Mouse (Mus musculus) heart, postnatal 10 days (tissue): ENCODE data around the gene Rad1. TPM values are rescaled to one million over a fixed set of nuclear protein-coding genes. Genes with fewer than 3 reads are reported as not detected.
"Not testable (repeated sequence)": the region's sequence is repeated elsewhere in the genome, so short reads cannot be mapped to it uniquely, and the experiment has no call there.

ENCODE experiments used
- DNase-seq, 2 experiments: peaks; one replicate each; pipeline ENCODE4 v3.0.0; 2021
- intact Hi-C: fragments of 180-260 bp; cut with DNase I; formaldehyde crosslinking; loops from one replicate; pipeline ENCODE4 v1.15.1; 2025
- total RNA-seq, 2 experiments: library from RNA; stranded (reverse); gene quantifications; 2 replicates each; pipeline ENCODE4 v1.2.3; 2021

Rad1 gene
- total RNA-seq, 2 experiments from 2014 or later, result 6.6 to 8.9 TPM

DNA sequence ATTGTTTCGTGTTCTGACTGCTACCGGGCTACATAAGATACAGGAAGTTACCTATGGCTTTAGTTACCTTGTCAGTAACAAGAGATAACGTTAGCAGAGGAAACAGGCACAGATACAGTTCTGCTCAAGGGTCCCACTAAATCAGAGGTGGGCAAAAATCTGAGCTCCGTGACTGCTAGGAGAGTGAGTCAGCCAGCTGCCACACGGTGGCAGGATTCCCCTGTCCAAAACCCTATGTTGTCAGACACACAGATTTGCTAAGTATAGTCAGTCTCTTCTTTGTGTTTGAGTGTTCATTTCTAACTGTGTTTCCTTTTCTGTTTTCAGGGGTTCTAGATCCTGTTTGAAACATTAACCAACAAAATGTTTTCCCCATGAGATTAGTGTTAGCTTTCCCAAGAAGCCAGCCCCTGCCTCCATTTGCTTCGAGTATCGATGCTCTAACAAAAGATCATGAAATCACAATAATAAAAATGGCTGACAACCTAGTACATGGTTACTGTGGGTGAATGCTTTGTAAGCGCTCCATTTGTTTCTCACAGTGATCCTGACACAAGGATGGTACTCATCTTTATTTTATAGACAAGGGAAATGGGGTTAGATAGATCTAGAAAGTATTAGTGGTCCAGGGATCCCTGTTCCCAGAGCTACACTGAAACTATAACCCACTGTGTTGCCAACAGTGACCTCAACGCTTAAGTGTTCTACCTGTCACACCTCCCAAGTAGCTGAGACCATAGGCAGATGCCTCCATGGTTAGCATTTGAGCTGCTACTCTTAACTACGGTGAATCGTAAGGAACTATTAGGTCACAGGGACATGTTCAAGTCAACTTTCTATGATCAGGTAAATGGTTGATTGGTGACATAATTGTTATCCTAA is 15.3 kb downstream of the Rad1 start:
- peak; percentile 32 to 74 for DNase-seq

DNA sequence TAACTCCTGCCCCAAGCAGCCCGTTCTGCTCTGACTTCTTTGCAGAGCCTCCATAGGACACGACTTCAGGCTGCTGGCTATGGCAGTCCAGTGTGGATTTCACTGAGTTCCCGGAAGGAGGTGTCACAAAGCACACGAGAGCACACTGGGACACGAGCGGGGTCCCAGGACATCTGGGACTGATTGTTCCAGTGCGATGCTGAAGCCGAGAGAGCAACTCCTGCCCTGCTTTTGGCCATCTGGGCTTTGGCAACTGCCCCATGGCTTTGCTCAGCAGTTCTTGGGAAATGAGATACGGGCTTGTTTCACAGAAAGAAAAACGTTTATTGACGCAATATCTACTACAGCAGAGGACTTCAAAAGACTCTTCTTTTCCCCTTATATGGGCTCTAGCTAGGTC is 20.3 kb downstream of the Rad1 start:
- peak; percentile 39 to 50 for DNase-seq
- intact Hi-C loops, result no loop called here

More for the DNA sequence above, 15.3 kb downstream of the Rad1 start:
- intact Hi-C loops, result loop anchor here (1.0 to 5.0 kb wide), 4 partner anchors 81 to 400 kb away; partner anchors contain the start of gene Rai14

DNA sequence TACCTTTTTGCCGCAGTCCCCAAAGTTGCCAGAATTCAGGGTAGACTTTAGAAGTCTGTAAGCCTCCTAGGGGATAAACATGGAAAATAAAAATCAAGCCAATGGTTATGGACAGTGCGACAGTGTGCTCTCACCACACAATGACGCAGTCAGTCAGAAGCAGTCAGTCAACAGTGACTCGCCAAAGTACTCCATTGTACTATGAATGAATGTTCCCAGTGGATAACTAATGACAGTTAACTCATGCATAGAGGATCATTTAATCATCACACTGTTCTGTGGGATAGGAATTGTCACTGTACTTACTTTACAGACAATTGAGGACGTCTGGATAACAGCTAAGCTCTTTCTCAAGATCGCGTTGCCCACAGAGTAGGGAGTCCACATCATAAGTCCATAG is 29.3 kb downstream of the Rad1 start:
- DNase-seq, result no peak
- intact Hi-C loops, result no loop called here

- no peak for DNase-seq
- intact Hi-C loops, result no loop called here
These were observed 40.1 kb downstream of the Rad1 start for GRCm38 (mm10) chr15:10525896-10526295.

DNA sequence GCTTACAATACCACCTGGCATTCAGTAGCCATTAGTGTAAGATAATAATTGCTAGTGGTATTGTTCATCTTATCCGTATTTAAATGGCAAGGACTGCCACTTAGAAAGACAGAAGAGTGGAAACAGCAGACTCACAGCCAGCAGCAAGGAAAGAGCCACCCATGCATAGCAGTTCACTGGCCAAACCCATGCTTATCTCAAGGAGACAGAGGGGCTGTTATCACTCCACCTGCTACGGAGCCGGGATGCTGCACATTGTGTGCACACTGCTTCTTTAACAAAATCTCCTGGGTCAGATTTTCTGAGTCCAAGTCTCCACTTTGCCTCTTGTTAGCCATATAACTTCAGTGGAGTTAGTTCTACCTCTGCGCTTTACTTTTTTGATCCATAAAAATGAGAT is 45.5 kb downstream of the Rad1 start:
- intact Hi-C loops, result no loop called here
- DNase-seq, result no peak

DNA sequence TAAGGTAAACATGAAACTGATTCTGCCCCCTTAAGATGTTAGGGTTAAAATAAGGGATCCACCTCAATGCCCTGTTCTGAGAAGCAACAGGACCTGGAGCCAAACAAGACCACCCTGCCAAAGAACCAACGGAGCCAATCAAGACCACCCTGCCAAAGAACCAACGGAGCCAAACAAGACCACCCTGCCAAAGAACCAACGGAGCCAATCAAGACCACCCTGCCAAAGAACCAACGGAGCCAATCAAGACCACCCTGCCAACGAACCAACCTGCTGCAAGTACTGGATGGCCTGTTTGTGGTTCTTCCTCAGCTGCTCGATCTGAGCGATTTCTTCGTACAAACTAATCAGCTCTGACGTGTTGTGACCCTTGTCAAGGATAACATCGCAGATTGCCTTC is 47.5 kb downstream of the Rad1 start:
- intact Hi-C loops, DNase-seq: not testable (repeated sequence)

DNA sequence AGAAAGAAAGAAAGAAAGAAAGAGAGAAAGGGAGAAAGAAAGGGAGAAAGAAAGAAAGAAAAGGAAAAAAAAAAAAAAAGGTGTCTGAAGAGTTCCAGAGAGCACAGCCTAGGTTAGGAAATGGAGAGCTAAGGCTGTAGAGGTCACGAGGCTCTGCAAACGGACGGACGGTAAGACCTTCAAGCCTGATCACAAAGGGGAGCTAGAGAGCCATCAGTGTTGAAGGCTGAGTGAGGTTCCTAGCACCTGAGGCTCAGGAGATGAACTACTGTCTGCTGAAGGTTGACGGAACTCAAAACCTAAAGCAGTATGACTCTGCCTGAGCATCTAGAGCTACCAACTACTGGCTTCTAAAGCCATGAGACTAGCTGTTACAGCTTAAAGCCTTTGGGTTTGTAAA is 48.8 kb downstream of the Rad1 start:
- no peak for DNase-seq
- intact Hi-C loops, result no loop called here

- DNase-seq, result no peak
- intact Hi-C loops, result no loop called here
These were observed 50.2 kb downstream of the Rad1 start for GRCm38 (mm10) chr15:10535969-10536368.

DNA sequence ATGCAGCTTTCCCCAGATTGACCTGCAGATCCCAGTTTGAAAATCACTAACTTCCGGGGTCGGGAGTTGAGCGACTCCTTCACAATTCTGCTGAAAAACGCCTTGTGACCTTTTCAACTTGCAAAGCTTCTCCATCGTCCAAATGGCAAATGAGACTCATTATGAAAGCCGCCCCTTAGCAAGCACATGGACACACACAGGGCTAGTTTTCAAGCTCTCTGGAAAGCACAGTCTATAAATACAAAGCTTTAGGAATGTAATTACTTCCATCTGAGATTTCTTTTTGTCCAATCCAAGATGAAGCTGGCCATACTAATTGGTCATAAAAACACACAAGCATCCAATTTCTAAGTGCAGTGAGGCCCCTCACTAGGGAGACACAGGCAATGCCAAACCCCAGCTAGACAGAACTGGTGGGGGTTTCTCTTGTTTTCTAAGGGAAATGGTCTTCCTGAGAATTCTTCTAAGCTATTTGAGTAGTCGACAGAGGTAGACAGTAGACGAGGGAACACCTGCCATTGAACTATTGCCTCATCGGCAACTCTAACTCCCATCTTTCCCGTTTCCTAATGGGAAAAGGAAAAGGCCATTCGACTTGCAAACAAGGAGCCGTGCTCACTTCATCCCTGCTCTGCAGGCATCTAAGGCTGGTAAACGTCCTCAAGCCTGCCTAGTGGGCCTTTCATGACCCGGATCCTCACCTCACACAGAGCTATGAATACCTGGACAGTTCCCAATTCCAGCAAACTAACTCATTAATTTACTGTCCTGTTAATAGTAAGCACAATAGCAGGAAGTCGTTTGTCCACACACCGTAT is 54.7 kb downstream of the Rad1 start:
- intact Hi-C loops, result no loop called here
- DNase-seq, result no peak

Other genes starting within 250 kb of the Rad1 start
- not detected for gene Gm21973, start 160.6 kb upstream of the Rad1 start, total RNA-seq
- gene Agxt2, start 127.5 kb upstream of the Rad1 start, total RNA-seq, result not detected
- 10 to 100 TPM; 18.7 to 21.6 TPM for gene Dnajc21, start 15.5 kb upstream of the Rad1 start, total RNA-seq
- gene Brix1, start 71 bp upstream of the Rad1 start, total RNA-seq, result 10 to 100 TPM; 23.3 to 25.3 TPM
- not detected for gene Ttc23l, start 72.7 kb downstream of the Rad1 start, total RNA-seq
- 10 to 100 TPM in 1 of 2 experiments, 1 to 10 TPM in 1; 9.7 to 11.0 TPM for gene Rai14, start 228.6 kb downstream of the Rad1 start, total RNA-seq